Mouse (Mus musculus) midbrain, embryonic 14.5 days (tissue): Measurements from ENCODE around the gene Efemp1. TPM values are rescaled to one million over a fixed set of nuclear protein-coding genes. Genes with fewer than 3 reads are reported as not detected.

ENCODE experiments used
- ATAC-seq: fragments of 200-750 bp; cut with Nextera tagmentation; 2 replicates; pipeline ENCODE4 v1.8.0; 2017; ENCODE audit warnings: moderate number of reproducible peaks, moderate library complexity; ENCODE audit not compliant: low FRiP score, low TSS enrichment
- DNase-seq: peaks from one replicate; pipeline ENCODE4 v3.0.0-alpha.2; 2015
- H3K27ac ChIP-seq: fragments of 300-500 bp; sonication (generic); replicated peaks from 2 replicates; pipeline ENCODE4 v1.5.1; 2014; ENCODE audit warnings: mild to moderate bottlenecking, low read depth, low read length, moderate library complexity
- H3K27me3 ChIP-seq: fragments of 300-500 bp; sonication (generic); 2 replicates; pipeline ENCODE4 v1.6.1; 2014; ENCODE audit warnings: low read length, control low read depth, mixed read lengths; ENCODE audit not compliant: control insufficient read depth, insufficient read depth
- H3K36me3 ChIP-seq: fragments of 300-500 bp; sonication (generic); 2 replicates; pipeline ENCODE4 v1.6.1; 2014; ENCODE audit warnings: low read length, control low read depth; ENCODE audit not compliant: control insufficient read depth, insufficient read depth
- H3K4me1 ChIP-seq: fragments of 300-500 bp; sonication (generic); 2 replicates; pipeline ENCODE4 v1.6.1; 2014; ENCODE audit warnings: mild to moderate bottlenecking, antibody characterized with exemption, low read length, control low read depth; ENCODE audit not compliant: control insufficient read depth, insufficient read depth
- H3K4me2 ChIP-seq: fragments of 300-500 bp; sonication (generic); 2 replicates; pipeline ENCODE4 v1.6.1; 2014; ENCODE audit warnings: mild to moderate bottlenecking, low read length, moderate library complexity
- H3K4me3 ChIP-seq: fragments of 300-500 bp; sonication (generic); replicated peaks from 2 replicates; pipeline ENCODE4 v1.5.1; 2014; ENCODE audit warnings: low read depth, low read length
- H3K9ac ChIP-seq: fragments of 300-500 bp; sonication (generic); replicated peaks from 2 replicates; pipeline ENCODE4 v1.6.1; 2014; ENCODE audit warnings: mild to moderate bottlenecking, low read length, moderate library complexity
- H3K9me3 ChIP-seq: fragments of 300-500 bp; sonication (generic); 2 replicates; pipeline ENCODE4 v1.6.1; 2016; ENCODE audit warnings: low read length, control low read depth, mixed read lengths; ENCODE audit not compliant: control insufficient read depth
- WGBS: fragments of 180-500 bp; shearing (Covaris S2); extraction: QIAGEN DNeasy Blood & Tissue Kit; methylation state at CpG from one replicate; pipeline ENCODE4 v1.1.7; 2014; 5-methylcytosine and 5-hydroxymethylcytosine counted together
- polyA plus RNA-seq: library from polyadenylated mRNA; unstranded; fragments of >200 nt; fragmentation: Nextera tagmentation; extraction: Ambion mirVana; gene quantifications from 2 replicates; pipeline ENCODE4 v1.2.1, GENCODE M21; 2014

Efemp1 gene
- polyA plus RNA-seq, 1 experiment from 2014 or later = 3.6 TPM

GRCm38 (mm10) chr11:28851645-28852044 is 1.4 kb upstream of the Efemp1 start:
- Histone ChIP-seq H3K27ac (no peak overlapping the region), H3K27me3 (peaks cover 9% of the 10 kb centered on the region; the same call in 1 of the 2 replicates), H3K4me3 (no peak overlapping the region), H3K36me3 (no peaks in the 10 kb centered on the region), H3K4me1 (peaks cover 9% of the 10 kb centered on the region), H3K9me3 (no peaks in the 10 kb centered on the region), H3K9ac (no peak overlapping the region), H3K4me2 (no peak overlapping the region)
- 59% methylated on average over 4 of the region's 4 CpGs for WGBS
- ATAC-seq (no peak), DNase-seq (no peak)

GRCm38 (mm10) chr11:28852361-28852919 is 564 bp upstream of the Efemp1 start:
- Histone ChIP-seq H3K4me1 (peaks cover 9% of the 10 kb centered on the region), H3K36me3 (no peaks in the 10 kb centered on the region), H3K27me3 (peaks cover 9% of the 10 kb centered on the region; the same call in 1 of the 2 replicates), H3K4me2 (peak overlapping the region; percentile 77), H3K9me3 (no peaks in the 10 kb centered on the region), H3K4me3 (peak overlapping the region; percentile 37), H3K9ac (no peak overlapping the region), H3K27ac (no peak overlapping the region)
- WGBS = 38% methylated on average over 6 of the region's 6 CpGs
- no peak for ATAC-seq
- DNase-seq = no peak

- Histone ChIP-seq H3K4me3 (no peak overlapping the region), H3K27me3 (no peaks in the 10 kb centered on the region), H3K4me1 (no peaks in the 10 kb centered on the region), H3K27ac (no peak overlapping the region), H3K9ac (no peak overlapping the region), H3K9me3 (no peaks in the 10 kb centered on the region), H3K4me2 (no peak overlapping the region), H3K36me3 (no peaks in the 10 kb centered on the region)
- DNase-seq (no peak), ATAC-seq (no peak)
These were observed 6.1 kb downstream of the Efemp1 start for GRCm38 (mm10) chr11:28859125-28859524.

- Histone ChIP-seq H3K27ac (no peak overlapping the region), H3K4me1 (no peaks in the 10 kb centered on the region), H3K4me3 (no peak overlapping the region), H3K9ac (no peak overlapping the region), H3K4me2 (no peak overlapping the region), H3K27me3 (no peaks in the 10 kb centered on the region), H3K36me3 (no peaks in the 10 kb centered on the region), H3K9me3 (no peaks in the 10 kb centered on the region)
- WGBS = 88% methylated on average over 2 of the region's 2 CpGs
- DNase-seq (no peak), ATAC-seq (no peak)
These were observed 16.1 kb downstream of the Efemp1 start for GRCm38 (mm10) chr11:28869129-28869528.

- Histone ChIP-seq H3K4me1 (no peaks in the 10 kb centered on the region), H3K36me3 (no peaks in the 10 kb centered on the region), H3K4me2 (no peak overlapping the region), H3K9ac (no peak overlapping the region), H3K27ac (no peak overlapping the region), H3K9me3 (no peaks in the 10 kb centered on the region), H3K4me3 (no peak overlapping the region), H3K27me3 (no peaks in the 10 kb centered on the region)
- ATAC-seq (no peak), DNase-seq (no peak)
- 78% methylated on average over 2 of the region's 2 CpGs for WGBS
These were observed 28.5 kb downstream of the Efemp1 start for GRCm38 (mm10) chr11:28881381-28881976.

- H3K4me2 ChIP-seq = no peak overlapping the region
- H3K9ac ChIP-seq = no peak overlapping the region
- DNase-seq (no peak), ATAC-seq (no peak)
- H3K36me3 ChIP-seq = no peaks in the 10 kb centered on the region
- no peak overlapping the region for H3K27ac ChIP-seq
- H3K27me3 ChIP-seq = no peaks in the 10 kb centered on the region
- H3K4me3 ChIP-seq = no peak overlapping the region
- H3K4me1 ChIP-seq = no peaks in the 10 kb centered on the region
- 67% methylated on average over 4 of the region's 4 CpGs for WGBS
- no peaks in the 10 kb centered on the region for H3K9me3 ChIP-seq
These were observed 30.1 kb downstream of the Efemp1 start for GRCm38 (mm10) chr11:28883106-28883505.

GRCm38 (mm10) chr11:28889538-28889937 is 36.5 kb downstream of the Efemp1 start:
- no peak overlapping the region for H3K27ac ChIP-seq
- ATAC-seq (no peak), DNase-seq (no peak)
- H3K4me1 ChIP-seq = no peaks in the 10 kb centered on the region
- H3K27me3 ChIP-seq = no peaks in the 10 kb centered on the region
- H3K4me2 ChIP-seq = no peak overlapping the region
- no peak overlapping the region for H3K9ac ChIP-seq
- no peaks in the 10 kb centered on the region for H3K9me3 ChIP-seq
- H3K36me3 ChIP-seq = no peaks in the 10 kb centered on the region
- no peak overlapping the region for H3K4me3 ChIP-seq
- WGBS = 66% methylated on average over 1 of the region's 1 CpGs

GRCm38 (mm10) chr11:28891515-28891914 is 38.5 kb downstream of the Efemp1 start:
- ATAC-seq (no peak), DNase-seq (no peak)
- Histone ChIP-seq H3K9ac (no peak overlapping the region), H3K4me3 (no peak overlapping the region), H3K27me3 (no peaks in the 10 kb centered on the region), H3K4me1 (no peaks in the 10 kb centered on the region), H3K4me2 (no peak overlapping the region), H3K9me3 (no peaks in the 10 kb centered on the region), H3K27ac (no peak overlapping the region), H3K36me3 (no peaks in the 10 kb centered on the region)
- 76% methylated on average over 5 of the region's 5 CpGs for WGBS

GRCm38 (mm10) chr11:28899420-28899819 is 46.4 kb downstream of the Efemp1 start:
- H3K9ac ChIP-seq = no peak overlapping the region
- 59% methylated on average over 1 of the region's 1 CpGs for WGBS
- no peak overlapping the region for H3K27ac ChIP-seq
- DNase-seq = no peak
- no peaks in the 10 kb centered on the region for H3K9me3 ChIP-seq
- H3K4me2 ChIP-seq = no peak overlapping the region
- H3K4me1 ChIP-seq = no peaks in the 10 kb centered on the region
- H3K4me3 ChIP-seq = no peak overlapping the region
- no peaks in the 10 kb centered on the region for H3K36me3 ChIP-seq
- no peak for ATAC-seq
- H3K27me3 ChIP-seq = no peaks in the 10 kb centered on the region
